Mouse (Mus musculus) kidney, adult 8-10 months (tissue): ENCODE measurements at regions not wholly inside any gene's neighbourhood (a gene's known extent, or its start where the extent isn't known, plus 50 kb on each side); places are given as distances from the start of the nearest gene placed in this dataset.

Source experiments
- DNase-seq, 2 experiments: peaks; one replicate each; pipeline ENCODE4 v3.0.0; 2022

GRCm38 (mm10) chr2:137814945-137815344 is 441.4 kb upstream of the Btbd3 start:
- DNase-seq: no peak

DNA sequence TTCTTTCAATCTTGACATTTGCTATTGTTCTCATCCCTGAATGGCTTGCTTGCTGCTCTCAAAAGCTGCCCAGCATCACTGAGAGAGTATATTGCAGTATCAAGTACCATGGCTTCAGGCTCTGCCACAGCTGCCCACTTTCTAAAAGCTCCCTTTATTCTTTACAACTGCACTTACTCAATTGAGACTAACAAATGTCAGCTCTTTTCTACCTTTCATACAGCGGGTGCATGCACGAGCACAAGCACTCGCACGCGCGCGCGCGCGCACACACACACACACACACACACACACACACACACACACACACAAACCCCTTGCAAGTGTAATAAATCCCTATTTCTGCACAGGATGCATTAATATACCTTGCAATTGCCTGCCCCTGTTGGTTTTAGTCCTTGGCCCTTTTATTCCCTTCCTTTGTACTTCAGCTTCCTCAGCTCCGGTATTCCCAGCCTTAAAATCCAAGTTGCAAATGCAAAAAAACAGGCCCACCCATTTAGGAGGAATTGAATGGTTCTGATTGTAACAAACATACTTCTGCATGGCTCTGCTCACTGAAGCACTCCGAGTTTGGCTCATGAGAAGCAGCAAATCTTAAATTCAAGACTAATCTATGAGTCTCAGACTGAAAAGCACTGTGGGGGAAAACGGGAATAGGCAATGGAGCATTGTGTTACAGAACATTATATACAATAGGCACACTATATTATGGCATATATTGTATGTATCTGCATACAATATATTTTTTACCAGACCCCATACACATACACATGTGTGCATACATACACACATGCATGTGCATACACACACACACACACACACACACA is 447.7 kb upstream of the Btbd3 start:
- DNase-seq: no peak

- DNase-seq: no peak
Observed at GRCm38 (mm10) chr2:137807594-137808295, 448.6 kb upstream of the Btbd3 start.

DNA sequence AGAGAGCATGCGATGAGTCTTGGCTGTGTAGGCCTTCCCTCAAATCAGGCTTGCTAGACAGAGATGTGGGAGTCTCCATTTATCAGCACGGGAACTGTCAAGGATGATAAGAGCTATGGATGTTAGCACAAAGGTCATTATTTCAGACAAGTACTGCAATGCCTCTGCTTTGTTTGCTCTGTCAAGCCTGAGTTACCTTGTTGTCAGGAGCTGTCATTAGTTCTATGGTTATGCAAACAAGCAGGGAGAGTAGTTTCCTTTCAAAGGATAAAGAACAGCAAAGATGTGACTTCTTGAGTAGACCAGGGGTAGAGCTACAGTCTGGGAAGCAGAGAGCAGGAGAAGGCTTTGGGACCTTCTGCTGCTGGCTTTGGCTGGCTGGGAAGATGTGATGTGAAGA is 461.5 kb upstream of the Btbd3 start:
- no peak for DNase-seq

DNA sequence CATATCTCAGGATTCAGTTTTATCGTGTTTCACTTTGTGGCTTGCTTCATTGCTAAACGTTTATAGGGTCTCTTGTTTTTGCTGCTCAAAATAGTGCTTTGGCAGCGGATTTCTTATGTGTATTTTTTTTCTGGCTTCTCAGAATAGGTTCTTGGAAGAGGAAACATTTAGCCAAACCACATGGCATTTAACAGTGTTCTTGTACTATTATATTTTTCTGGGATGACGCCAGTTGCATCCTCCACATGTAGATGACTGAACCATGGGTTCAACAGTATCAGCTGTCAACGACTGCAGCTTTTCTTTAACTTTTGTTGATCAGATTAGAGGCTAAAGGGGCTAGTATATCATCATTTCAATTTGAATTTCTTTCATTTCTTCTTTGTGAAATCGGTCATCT is 472.3 kb upstream of the Btbd3 start:
- DNase-seq: no peak

- no peak for DNase-seq
Observed at GRCm38 (mm10) chr2:137777430-137777829, 478.9 kb upstream of the Btbd3 start.

DNA sequence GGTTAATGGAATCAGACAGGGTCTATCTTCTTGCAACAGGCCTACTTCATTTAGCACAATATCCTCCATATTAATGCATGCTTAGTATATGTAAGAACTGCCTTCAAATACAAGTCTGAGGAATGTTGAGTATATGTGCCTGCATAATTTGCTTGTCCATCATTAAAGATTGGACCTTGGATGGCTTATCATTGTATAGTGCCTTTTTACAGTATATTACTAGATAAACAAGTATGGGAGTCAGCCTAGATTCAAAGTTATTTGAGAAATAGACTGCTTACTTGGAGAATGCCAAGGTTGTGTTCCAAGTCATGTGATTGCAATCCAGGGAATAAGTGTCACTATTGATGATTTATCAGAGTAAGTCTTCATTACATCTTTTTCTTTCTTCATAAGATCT is 491.6 kb upstream of the Btbd3 start:
- no peak for DNase-seq

- DNase-seq: no peak
Observed at GRCm38 (mm10) chr2:137759455-137759854, 496.9 kb upstream of the Btbd3 start.

- DNase-seq: no peak
Observed at GRCm38 (mm10) chr2:137758389-137758788, 498.0 kb upstream of the Btbd3 start.

DNA sequence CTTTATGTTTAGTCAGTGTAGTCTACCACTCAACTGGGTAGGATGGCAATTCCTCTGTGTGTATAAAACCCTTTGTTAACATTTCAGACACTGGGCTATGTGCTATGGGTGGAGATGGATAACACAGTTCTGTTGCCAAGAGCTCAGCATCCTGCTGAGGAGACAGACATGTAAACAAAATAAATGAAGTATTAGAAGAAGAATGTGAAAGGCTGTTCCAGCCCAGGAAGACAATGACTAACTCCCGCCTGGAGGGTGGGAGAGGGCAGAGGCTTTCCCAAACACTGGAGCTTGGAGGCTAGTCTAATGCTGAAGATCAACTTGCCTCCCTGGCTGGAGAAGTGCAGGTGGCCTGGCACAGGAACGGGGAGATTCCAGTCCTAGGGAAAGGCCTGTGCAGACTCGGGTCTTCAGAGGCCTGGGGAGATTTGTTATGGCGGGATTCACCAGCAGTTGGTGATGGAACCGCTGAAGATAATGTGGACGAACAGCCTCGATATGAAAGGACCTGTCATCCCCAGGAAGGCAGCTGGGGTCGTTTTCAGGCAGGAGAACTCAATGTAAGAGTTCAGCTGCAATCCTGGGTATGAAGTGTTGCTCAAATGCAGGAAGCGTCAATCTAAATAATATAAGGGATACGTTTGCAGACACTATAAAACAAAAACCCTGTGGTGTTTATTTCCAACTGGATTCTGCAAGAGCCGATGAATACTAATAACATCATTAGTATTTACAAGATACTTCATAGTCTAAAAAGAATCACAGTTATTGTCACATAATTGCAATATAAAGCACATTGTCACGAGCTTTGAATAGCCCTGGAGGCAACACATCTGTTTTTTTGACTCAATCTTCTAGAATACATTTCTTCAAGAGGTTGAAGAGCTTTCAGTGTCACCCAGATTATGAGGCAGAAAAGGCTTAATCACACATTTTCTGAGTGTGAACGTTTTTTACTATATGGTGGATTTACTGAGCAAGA is 498.8 kb upstream of the Btbd3 start:
- DNase-seq: no peak

DNA sequence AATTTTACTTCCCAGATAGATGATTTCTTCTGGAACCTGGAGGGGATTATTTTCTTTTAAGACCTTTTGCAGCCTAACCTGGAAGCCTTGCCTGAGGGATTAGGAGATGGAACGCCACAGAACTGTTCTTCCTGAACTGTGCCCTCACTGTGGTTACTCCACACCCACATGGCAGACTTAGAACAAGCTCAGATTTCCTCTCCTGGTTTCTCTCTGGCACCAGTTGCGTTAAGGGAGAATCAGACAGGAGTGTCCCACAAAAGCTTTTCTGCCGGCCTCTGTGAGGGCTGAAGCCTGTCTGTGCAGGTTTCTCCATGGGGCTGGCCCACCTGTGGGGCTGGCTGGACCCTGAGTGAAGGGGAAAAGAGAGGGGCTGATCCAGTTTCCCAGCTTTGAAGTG is 500.1 kb upstream of the Btbd3 start:
- no peak for DNase-seq

GRCm38 (mm10) chr2:137754481-137754880 is 501.9 kb upstream of the Btbd3 start:
- DNase-seq: no peak

GRCm38 (mm10) chr2:137732410-137732809 is 524.0 kb upstream of the Btbd3 start:
- peak; percentile 13 for DNase-seq

DNA sequence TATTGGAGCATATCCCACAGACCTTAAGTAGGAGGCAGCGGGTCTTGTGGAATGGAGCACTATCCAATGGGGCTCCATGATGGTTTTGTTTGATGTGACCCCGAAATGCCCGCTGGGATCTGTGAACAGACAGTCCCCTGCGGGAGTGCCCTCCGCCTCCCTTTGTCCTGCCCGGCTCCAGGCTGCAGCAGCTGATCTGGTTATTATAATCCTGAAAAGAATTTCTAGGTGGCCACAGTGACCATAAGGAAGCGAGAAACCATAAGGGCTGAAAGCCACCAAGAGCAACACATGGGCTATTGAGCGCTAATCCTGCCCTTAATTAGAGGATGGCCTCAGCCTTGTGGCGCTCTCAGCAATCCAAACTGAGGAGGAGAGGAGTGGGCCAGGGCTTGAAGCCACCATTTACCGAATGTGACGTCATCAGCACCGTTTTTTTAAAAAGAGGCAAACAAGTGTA is 525.9 kb upstream of the Btbd3 start:
- no peak for DNase-seq

DNA sequence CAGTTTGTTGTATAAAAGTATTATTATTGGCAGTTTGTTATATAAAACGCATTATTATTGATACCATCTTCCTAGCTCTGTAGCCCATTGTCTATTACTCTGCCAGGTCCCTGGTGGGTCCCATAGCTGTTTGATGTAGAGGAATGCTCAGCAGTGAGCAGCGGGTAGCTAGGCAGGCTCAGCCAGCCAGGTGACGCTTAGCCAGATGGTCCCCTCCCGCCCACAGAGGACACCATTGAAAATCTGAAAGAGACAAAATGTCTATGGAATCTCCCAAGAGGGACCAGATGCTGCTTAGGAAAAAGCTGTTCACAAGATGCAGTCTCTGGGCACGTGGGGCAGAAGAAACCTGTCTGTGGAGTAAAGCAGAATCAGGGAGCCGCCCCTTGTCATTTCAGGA is 526.5 kb upstream of the Btbd3 start:
- no peak for DNase-seq

- no peak for DNase-seq
Observed at GRCm38 (mm10) chr2:137729207-137729606, 527.2 kb upstream of the Btbd3 start.

GRCm38 (mm10) chr2:137723651-137724050 is 532.7 kb upstream of the Btbd3 start:
- DNase-seq: no peak

DNA sequence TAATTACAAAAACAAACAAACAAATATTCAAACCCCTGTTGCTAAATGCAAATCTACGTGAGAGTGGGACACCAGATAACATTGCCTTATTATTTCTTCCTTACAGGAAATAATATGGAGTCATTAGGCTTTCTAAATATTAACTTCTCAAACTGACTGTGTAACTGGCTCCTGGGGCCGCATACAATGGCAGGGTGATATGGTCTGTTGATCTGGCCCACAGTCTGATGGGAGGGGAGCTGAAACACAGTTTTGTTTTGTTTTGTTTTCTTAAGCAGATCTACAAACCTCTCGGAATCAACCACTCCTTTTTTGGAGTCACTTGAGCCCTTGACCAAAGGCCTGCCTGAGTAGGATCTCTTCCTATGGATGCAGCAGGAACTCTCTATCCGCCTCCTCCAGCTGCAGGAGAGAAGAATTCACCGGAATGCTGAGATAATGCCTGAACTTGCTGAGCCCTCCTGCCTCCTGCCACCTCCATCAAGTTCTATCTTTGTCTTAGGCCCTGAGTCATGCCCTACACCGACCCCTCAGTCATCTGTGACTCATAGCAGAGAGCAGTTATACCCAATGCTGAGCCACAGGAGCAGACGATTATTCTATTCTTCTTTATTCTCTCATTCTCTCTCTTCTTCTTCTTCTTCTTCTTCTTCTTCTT is 534.5 kb upstream of the Btbd3 start:
- no peak for DNase-seq

DNA sequence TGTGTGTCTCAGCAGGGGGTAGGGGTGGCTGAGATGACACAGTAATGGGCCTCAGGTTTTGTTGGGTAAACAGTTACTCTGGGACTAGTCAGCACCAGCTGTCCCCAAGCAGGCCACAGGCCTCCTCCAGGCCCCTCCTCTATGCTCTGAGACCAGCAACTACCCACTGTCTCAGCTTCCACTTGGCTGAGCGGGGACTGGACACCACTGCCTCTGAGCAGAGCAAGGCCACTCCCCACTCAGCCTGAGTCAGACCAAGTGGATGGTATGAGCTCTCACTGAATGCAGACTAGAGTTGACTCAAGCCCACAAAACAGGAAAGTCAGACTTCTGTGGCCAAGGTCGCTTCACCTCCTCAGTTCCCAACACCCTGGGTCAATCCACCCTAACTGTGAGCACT is 540.5 kb upstream of the Btbd3 start:
- DNase-seq: peak in 1 of 2 experiments; percentile 32

GRCm38 (mm10) chr2:137706528-137706988 is 549.8 kb upstream of the Btbd3 start:
- DNase-seq: no peak

DNA sequence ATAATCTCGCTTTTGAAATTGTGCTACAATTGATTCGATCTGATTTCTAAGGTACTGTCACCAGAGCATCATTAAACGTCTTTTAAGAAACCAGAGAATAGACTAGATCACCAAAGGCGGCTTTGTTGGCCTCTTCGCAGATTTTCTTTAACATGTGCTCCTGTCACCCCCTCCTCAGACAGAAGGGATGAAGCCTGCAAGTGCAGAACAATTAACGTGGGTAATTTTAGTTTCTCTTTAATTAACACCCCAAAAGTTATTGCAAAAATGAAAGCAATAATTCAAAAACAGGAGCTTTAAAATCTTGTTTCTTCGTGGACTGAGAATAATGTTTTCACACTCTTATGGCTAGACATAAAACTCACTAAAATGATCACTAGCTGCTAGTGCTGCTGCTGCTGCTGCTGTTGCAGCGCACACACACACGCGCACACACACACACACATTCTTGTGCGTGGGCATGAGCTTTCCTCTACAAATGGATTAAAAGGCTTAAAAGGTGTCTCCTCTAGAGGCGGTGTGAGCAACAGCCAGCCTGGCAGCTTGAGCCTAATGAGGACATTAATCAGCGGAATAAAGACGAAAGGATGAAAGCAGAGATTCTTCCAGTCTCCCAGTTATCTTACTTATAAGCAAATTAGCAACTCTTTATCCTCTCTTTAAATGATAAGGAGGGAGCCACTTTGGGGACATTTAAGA is 550.5 kb upstream of the Btbd3 start:
- DNase-seq: no peak
